Mouse (Mus musculus): ENCODE results near the gene Nom1. TPM values are rescaled to one million over a fixed set of nuclear protein-coding genes. Genes with fewer than 3 reads are reported as not detected.

The Nom1 gene
- total RNA-seq, 2 experiments from 2014 or later = 2.2 to 3.8 TPM

- ATAC-seq (replicated peaks; ENCODE audit: low FRiP score, poor library complexity, severe bottlenecking) = no peak
Measured at GRCm38 (mm10) chr5:29469501-29469900, 35.0 kb downstream of the Nom1 start.

GRCm38 (mm10) chr5:29470271-29470670 lies 35.8 kb downstream of the Nom1 start:
- no peak for ATAC-seq (replicated peaks; ENCODE audit: low FRiP score, poor library complexity, severe bottlenecking)

GRCm38 (mm10) chr5:29470851-29471394 lies 36.5 kb downstream of the Nom1 start:
- no peak for ATAC-seq (replicated peaks; ENCODE audit: low FRiP score, poor library complexity, severe bottlenecking)

- ATAC-seq (replicated peaks; ENCODE audit: low FRiP score, poor library complexity, severe bottlenecking) = no peak
Measured at GRCm38 (mm10) chr5:29471396-29471795, 36.9 kb downstream of the Nom1 start.

- ATAC-seq (replicated peaks; ENCODE audit: low FRiP score, poor library complexity, severe bottlenecking) = no peak
Measured at GRCm38 (mm10) chr5:29471855-29472665, 37.6 kb downstream of the Nom1 start.

GRCm38 (mm10) chr5:29473551-29474245 lies 39.2 kb downstream of the Nom1 start:
- ATAC-seq (replicated peaks; ENCODE audit: low FRiP score, poor library complexity, severe bottlenecking) = no peak

GRCm38 (mm10) chr5:29474246-29474960 lies 39.9 kb downstream of the Nom1 start:
- ATAC-seq (replicated peaks; ENCODE audit: low FRiP score, poor library complexity, severe bottlenecking) = no peak

- ATAC-seq (replicated peaks; ENCODE audit: low FRiP score, poor library complexity, severe bottlenecking) = no peak
Measured at GRCm38 (mm10) chr5:29475041-29475440, 40.6 kb downstream of the Nom1 start.

- ATAC-seq (replicated peaks; ENCODE audit: low FRiP score, poor library complexity, severe bottlenecking) = no peak
Measured at GRCm38 (mm10) chr5:29475556-29475955, 41.1 kb downstream of the Nom1 start.

GRCm38 (mm10) chr5:29476021-29476420 lies 41.6 kb downstream of the Nom1 start:
- no peak for ATAC-seq (replicated peaks; ENCODE audit: low FRiP score, poor library complexity, severe bottlenecking)

- no peak for ATAC-seq (replicated peaks; ENCODE audit: low FRiP score, poor library complexity, severe bottlenecking)
Measured at GRCm38 (mm10) chr5:29477474-29478207, 43.2 kb downstream of the Nom1 start.

- no peak for ATAC-seq (replicated peaks; ENCODE audit: low FRiP score, poor library complexity, severe bottlenecking)
Measured at GRCm38 (mm10) chr5:29478208-29479197, 44.0 kb downstream of the Nom1 start, which contains the start of gene Mnx1. TSS of gene Mnx1 (minus strand) at chr5:29478470.

- no peak for ATAC-seq (replicated peaks; ENCODE audit: low FRiP score, poor library complexity, severe bottlenecking)
Measured at GRCm38 (mm10) chr5:29479198-29479593, 44.7 kb downstream of the Nom1 start.

- ATAC-seq (replicated peaks; ENCODE audit: low FRiP score, poor library complexity, severe bottlenecking) = no peak
Measured at GRCm38 (mm10) chr5:29483801-29484200, 49.3 kb downstream of the Nom1 start.

GRCm38 (mm10) chr5:29484965-29485940 lies 50.8 kb downstream of the Nom1 start:
- ATAC-seq (replicated peaks; ENCODE audit: low FRiP score, poor library complexity, severe bottlenecking) = no peak

- no peak for ATAC-seq (replicated peaks; ENCODE audit: low FRiP score, poor library complexity, severe bottlenecking)
Measured at GRCm38 (mm10) chr5:29485941-29486320, 51.5 kb downstream of the Nom1 start.

GRCm38 (mm10) chr5:29487321-29487720 lies 52.9 kb downstream of the Nom1 start:
- ATAC-seq (replicated peaks; ENCODE audit: low FRiP score, poor library complexity, severe bottlenecking) = no peak
